Mouse (Mus musculus) liver, adult (tissue): ENCODE results near the gene Lfng.

ENCODE experiments used
- GATA4 ChIP-seq: IDR thresholded peaks from 2 replicates; pipeline ENCODE4 v1.6.1; 2014; ENCODE audit warnings: mild to moderate bottlenecking, low read length; ENCODE audit not compliant: insufficient replicate concordance

The Lfng gene

GRCm38 (mm10) chr5:140607001-140607835 is at the start of gene Lfng:
TSS of gene Lfng (plus strand) at chr5:140607320.
- TF ChIP-seq GATA4: peak; percentile 91; the same call in 1 of the 2 replicates

DNA sequence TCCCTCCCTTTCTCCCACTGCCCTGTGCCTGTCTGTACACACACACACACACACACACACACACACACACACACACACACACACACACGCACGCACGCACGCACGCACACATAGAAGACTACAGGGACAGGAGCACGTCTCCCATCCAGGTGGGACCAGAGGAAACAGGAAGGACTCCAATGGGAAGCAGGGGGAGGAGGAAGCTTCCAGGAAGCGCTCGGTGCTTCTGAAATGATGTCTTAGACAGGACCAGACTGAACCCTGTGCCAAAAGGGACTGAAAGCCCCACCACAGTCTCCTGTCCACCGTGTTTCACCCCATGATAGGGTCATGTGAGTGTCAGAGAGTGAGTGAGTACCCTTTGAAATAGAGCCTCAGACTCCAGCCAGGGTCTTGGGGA is 44.5 kb upstream of the Lfng start:
- TF ChIP-seq GATA4: no peak

DNA sequence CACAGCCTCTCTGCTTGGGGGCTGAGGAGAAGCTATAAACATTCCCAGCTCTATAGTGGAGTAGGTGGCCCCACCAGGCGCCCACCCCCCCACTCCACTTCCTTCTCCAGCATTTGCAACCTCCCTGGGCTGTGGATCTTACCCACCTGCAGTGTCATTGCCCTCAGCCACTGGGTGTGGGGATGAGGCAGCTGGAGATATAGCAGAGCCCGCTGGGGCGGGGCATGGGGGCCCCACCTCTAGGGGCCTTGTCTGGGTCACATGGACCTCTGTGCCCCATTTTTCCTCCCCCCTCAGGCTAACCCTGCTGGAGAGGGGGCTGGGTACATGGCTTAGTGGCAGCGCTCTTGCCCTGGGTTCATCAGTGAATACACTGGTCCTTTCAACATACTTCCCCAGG is 42.2 kb upstream of the Lfng start, which contains the start of gene Grifin:
Grifin (minus strand) TSS at position 176 of the 400 bp plus-strand sequence.
- TF ChIP-seq GATA4: no peak

GRCm38 (mm10) chr5:140565451-140565850 is 41.7 kb upstream of the Lfng start:
- TF ChIP-seq GATA4: no peak

DNA sequence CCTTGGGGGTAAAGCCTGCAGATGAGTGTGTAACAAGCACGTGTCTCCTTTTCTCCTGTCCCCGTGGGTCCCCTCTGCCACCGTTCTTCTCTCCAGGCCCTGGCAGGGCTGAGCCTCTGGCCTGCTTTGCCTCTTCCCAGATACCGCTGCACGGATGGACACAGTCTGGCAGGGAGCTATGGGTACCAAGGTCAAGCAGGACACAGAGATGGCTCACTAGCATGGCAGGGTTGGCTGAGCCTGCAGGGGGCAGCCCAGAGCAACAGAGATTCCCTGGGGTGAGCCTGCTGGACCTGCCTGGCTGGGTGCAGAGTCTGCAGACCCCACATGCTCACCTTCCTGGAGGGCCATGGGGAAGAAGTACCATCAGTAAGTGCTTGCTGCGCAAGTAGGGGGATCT is 41.3 kb upstream of the Lfng start:
- TF ChIP-seq GATA4: no peak

DNA sequence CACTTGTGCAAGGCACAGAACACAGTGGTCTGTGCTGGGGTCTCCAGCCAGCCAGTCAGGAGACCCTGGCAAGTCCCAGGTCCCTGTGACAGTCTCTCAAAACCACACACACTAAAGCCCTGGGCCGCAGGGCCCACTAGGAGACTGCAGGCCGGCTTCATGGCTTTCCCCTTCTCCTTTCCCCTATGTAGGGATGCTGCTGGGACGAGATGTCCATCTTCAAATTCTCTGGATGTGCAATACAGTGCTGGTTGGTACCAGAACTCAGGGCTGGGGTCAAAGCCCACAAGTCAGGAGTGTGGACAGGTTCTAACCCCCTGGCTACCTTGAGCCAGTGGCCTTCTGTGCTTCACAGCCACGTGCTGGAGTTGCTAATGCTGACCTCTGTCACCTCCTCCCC is 40.8 kb upstream of the Lfng start:
- TF ChIP-seq GATA4: no peak

GRCm38 (mm10) chr5:140567321-140567720 is 39.8 kb upstream of the Lfng start:
- no peak for TF ChIP-seq GATA4

DNA sequence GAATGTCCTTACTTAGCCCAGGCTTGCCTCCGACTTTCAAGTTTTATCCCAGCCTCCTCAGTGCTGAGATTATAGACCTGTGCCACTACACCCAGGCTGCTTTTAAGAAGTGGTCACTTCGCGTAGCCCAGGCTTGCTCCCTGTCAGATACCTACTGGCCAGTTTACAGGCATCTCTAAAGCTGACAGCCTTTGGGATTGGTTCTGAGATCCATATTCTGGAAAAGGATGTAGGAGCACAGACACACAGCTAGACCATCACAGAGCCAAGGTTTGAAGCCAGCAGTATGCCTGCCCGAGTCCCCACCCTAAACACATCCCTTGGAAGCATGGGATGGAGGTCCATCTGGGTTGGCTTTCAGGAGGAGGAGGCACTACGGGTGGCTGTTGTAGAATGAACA is 39.4 kb upstream of the Lfng start:
- no peak for TF ChIP-seq GATA4

- TF ChIP-seq GATA4: no peak
Measured at GRCm38 (mm10) chr5:140568321-140568970, 38.7 kb upstream of the Lfng start.

DNA sequence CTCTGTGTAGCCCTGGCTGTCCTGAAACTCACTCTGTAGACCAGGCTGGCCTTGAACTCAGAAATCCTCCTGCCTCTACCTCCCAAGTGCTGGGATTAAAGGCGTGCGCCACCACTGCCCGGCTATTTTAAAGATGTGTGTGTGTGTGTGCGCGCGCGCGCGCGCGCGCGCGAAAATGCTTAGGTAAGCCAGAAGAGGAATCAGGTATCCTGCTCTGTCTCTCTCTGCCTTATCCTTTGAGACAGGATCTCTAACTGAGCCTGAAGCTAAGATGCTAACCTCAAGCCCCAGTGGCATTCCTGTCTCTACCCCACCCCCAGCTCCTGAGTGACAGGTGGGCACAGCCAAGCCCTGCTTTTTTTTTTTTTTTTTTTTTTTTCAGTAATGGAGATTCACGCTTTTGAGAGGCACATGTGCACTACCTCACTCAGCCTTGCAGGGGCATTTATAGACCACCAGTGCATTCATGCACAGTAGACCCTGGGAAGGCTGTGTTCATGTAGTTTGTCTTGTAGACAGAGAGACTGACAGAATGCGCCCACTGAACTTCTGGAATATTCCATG is 38.0 kb upstream of the Lfng start:
- TF ChIP-seq GATA4: no peak

DNA sequence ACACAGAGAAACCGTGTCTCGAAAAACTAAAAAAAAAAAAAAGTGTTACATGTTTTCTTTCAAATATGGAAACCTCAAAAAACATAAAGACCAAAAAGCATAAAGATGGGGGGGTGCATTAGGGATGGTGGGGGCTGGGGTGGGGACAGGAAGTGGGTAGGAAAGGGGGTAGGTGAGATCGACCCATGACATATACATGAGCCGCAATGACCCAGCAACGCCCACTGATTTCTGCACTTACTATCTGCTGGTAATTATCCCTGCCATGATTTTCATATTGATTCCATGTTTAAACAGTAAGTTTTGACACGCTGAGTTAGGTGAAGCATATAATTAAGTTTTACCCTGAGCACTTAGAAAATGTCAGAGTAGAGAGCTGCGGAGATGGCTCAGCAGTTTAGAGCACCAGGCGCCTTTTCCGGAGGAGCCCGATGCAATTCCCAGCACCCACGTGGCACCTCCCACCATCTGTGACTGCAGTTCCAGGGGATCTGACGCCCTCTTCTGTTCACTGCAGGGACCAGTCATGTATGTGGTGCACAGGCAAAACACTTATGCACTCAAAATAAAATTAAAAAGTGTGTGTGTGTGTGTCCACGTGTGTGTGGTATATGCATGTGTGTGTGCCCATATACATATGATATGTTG is 36.8 kb upstream of the Lfng start:
- no peak for TF ChIP-seq GATA4

DNA sequence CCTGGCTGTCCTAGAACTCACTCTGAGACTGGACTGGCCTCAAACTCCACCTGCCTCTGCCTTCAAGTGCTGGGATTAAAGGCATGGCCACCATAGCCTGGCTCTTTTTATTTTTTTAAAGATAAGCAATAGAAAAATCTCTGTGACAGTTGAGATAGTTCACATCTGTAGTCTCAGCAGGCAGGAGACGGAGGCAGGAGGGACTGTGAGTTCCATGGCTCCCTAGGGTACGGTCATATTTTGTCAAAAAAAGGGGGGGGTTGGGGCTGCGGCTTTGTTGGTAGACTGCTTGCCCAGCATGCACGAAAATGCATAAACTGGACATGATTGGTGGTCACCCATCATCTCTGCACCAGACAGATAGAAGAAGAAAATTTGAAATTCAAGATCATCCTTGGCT is 35.9 kb upstream of the Lfng start:
- TF ChIP-seq GATA4: no peak

GRCm38 (mm10) chr5:140571673-140572072 is 35.4 kb upstream of the Lfng start:
- TF ChIP-seq GATA4: no peak

DNA sequence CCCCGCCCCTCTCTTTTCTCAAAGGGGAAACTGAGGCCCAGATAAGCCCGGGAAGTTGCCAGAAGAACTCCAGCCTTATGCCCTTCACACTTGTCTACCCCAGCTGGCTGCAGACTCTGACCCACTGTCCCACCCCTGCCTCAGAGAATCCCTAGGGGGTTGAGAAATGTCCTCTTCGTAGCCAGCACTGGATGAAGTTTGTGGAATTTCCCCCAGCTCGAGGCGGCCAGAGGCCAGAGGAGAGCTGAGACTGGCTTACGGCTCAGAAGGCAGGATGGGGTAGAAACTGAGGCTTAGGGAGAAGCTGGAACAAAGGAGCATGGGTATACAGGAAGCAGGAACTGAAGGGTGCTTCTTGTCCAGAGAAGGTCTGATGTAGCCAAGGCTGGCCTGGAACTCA is 34.5 kb upstream of the Lfng start:
- TF ChIP-seq GATA4: no peak

DNA sequence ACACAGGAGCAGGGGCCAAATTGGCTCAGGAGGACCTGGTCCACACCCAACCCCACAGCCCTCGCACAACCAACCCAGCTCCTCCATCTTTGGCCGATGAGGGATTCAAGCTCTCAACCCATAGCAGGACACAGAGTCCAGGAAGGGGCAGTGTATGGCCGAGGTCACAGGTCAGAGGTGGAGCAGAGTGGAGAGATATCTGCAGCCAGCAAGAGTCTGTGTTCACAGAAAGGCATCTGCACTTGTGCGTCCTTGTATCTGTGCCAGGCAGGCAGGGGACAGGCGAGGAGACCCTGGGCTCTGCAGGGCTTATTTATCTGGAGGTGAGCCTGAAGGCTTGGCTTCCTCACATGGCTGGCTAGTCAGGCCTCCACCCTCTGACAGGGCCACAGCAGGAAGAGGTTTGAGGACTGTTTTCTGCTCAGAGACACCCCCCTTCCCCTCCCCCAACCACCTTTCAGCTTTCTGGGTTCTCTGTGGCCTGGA is 31.7 kb upstream of the Lfng start:
- peak; percentile 15; the same call in 1 of the 2 replicates for TF ChIP-seq GATA4
